Mouse (Mus musculus) ES-E14 (cell line): Measurements from ENCODE around the gene Sesn1.

ENCODE experiments used
- HCFC1 ChIP-seq: IDR thresholded peaks from 2 replicates; pipeline ENCODE4 v1.6.1; 2012; ENCODE audit warnings: low read length, inconsistent platforms, borderline replicate concordance; ENCODE audit not compliant: insufficient read depth
- MAFK ChIP-seq: IDR thresholded peaks from 2 replicates; pipeline ENCODE4 v1.6.1; 2014; ENCODE audit warnings: mild to moderate bottlenecking, low read depth, low read length, inconsistent platforms; ENCODE audit not compliant: insufficient read depth
- ZC3H11A ChIP-seq: IDR thresholded peaks from 2 replicates; pipeline ENCODE4 v1.6.1; 2012; ENCODE audit warnings: low read depth, mild to moderate bottlenecking, inconsistent platforms, low read length, borderline replicate concordance
- ZNF384 ChIP-seq: IDR thresholded peaks from 2 replicates; pipeline ENCODE4 v1.6.1; 2012; ENCODE audit warnings: low read depth, low read length, inconsistent platforms

- no peak for TF ChIP-seq MAFK
- no peak for TF ChIP-seq ZNF384
- TF ChIP-seq ZC3H11A, result no peak
- no peak for TF ChIP-seq HCFC1
These were observed 15.3 kb downstream of the Sesn1 start for GRCm38 (mm10) chr10:41825041-41825440.
